Mouse (Mus musculus): ENCODE results near the gene Plp1.

The Plp1 gene

GRCm38 (mm10) chrX:136822371-136822770 lies at the start of gene Plp1:
Gene Plp1, plus strand, starts transcription at chrX:136822671.
- DNase-seq (ENCODE audit: extremely low spot score, low read depth, low spot score) = no peak

GRCm38 (mm10) chrX:136773035-136773434 lies 49.4 kb upstream of the Plp1 start:
- no peak for DNase-seq (ENCODE audit: extremely low spot score, low read depth, low spot score)

- no peak for DNase-seq (ENCODE audit: extremely low spot score, low read depth, low spot score)
Measured at GRCm38 (mm10) chrX:136778046-136778445, 44.4 kb upstream of the Plp1 start.

- no peak for DNase-seq (ENCODE audit: extremely low spot score, low read depth, low spot score)
Measured at GRCm38 (mm10) chrX:136779262-136779661, 43.2 kb upstream of the Plp1 start.

- DNase-seq (ENCODE audit: extremely low spot score, low read depth, low spot score) = no peak
Measured at GRCm38 (mm10) chrX:136780041-136780440, 42.4 kb upstream of the Plp1 start, which contains the start of gene Glra4. Gene Glra4, minus strand, starts transcription at chrX:136780141.

- no peak for DNase-seq (ENCODE audit: extremely low spot score, low read depth, low spot score)
Measured at GRCm38 (mm10) chrX:136789446-136789845, 33.0 kb upstream of the Plp1 start.

GRCm38 (mm10) chrX:136797223-136797622 lies 25.2 kb upstream of the Plp1 start:
- no peak for DNase-seq (ENCODE audit: extremely low spot score, low read depth, low spot score)

- DNase-seq (ENCODE audit: extremely low spot score, low read depth, low spot score) = no peak
Measured at GRCm38 (mm10) chrX:136819752-136820151, 2.7 kb upstream of the Plp1 start.

GRCm38 (mm10) chrX:136820250-136820649 lies 2.2 kb upstream of the Plp1 start:
- peak; percentile 8 for DNase-seq (ENCODE audit: extremely low spot score, low read depth, low spot score)

GRCm38 (mm10) chrX:136825016-136825415 lies 2.5 kb downstream of the Plp1 start:
- no peak for DNase-seq (ENCODE audit: extremely low spot score, low read depth, low spot score)

GRCm38 (mm10) chrX:136828610-136829009 lies 6.1 kb downstream of the Plp1 start:
- DNase-seq (ENCODE audit: extremely low spot score, low read depth, low spot score) = no peak

GRCm38 (mm10) chrX:136850300-136850699 lies 27.8 kb downstream of the Plp1 start:
- no peak for DNase-seq (ENCODE audit: extremely low spot score, low read depth, low spot score)

GRCm38 (mm10) chrX:136868061-136869040 lies 45.9 kb downstream of the Plp1 start, which contains the start of gene Rab9b:
Gene Rab9b, minus strand, starts transcription at chrX:136868755.
- no peak for DNase-seq (ENCODE audit: extremely low spot score, low read depth, low spot score)
